Mouse (Mus musculus): ENCODE measurements at regions not wholly inside any gene's neighbourhood (a gene's known extent, or its start where the extent isn't known, plus 50 kb on each side); places are given as distances from the start of the nearest gene placed in this dataset.

- no peak for TF ChIP-seq CTCF (IDR thresholded peaks at IDR 0.05 in 2 of 3, conservative IDR thresholded peaks at IDR 0.05 in 1 of 3; ENCODE audit: control insufficient read depth in 1 of 3, insufficient read depth in 1 of 3, low read depth in 2 of 3, low read length in 3 of 3, poor library complexity in 1 of 3, severe bottlenecking in 1 of 3)
- TF ChIP-seq SIN3A (IDR thresholded peaks at IDR 0.05; ENCODE audit: low read length) = no peak
- TF ChIP-seq EP300 (IDR thresholded peaks at IDR 0.05; ENCODE audit: low read depth in 1 of 2, low read length in 2 of 2) = no peak
- no peak for TF ChIP-seq ZMIZ1 (IDR thresholded peaks at IDR 0.05; ENCODE audit: low read depth, low read length)
- no peak for TF ChIP-seq POLR2A (IDR thresholded peaks at IDR 0.05; ENCODE audit: control insufficient read depth in 1 of 2, insufficient read depth in 1 of 2, low read depth in 1 of 2, low read length in 2 of 2, poor library complexity in 1 of 2)
These were observed 106.5 kb downstream of the A730009L09Rik start for GRCm38 (mm10) chr16:84621300-84622031.
